14 mouse cellular contexts compared by ENCODE assay signal in the genomic region with DNA sequence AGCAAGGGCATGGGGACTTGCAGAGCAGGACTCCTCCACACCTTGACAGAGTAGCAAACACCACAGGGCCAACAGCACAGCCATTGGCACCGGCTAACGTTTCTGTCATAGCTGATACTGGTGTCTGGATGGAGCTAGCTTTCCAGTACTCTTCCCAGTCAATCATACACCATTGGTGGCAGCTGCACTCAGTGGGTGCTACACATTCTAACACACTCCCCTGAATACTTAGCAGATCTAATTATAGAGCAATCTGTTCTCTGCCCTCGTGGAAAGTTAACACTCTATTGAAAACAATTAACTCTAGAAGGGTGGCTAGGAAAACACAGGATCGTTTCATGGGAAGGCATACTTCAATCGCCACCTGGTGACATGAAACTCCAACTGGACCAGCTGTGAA. TPM values are rescaled to one million over a fixed set of nuclear protein-coding genes. Genes with fewer than 3 reads are reported as not detected.
DNase-seq lines count a peak whose midpoint lies in the region; ATAC-seq lines count a peak whose summit lies in the region.
"Had no signal": no experiment of that assay in that cellular context is flagged by ENCODE, and none has a peak within 500 bp of the region (broad histone marks: within the 10 kb centered on the region; RNA-seq: fewer than 3 reads in every experiment).

No protein-coding gene starts in this region.

- ATAC-seq in heart, embryonic 16.5 days (replicated peaks; ENCODE audit: extremely low read depth, insufficient read depth, low FRiP score), result peak; percentile 60; the same call in 1 of the 2 replicates
- no peak; the same call in 1 of the 2 replicates for ATAC-seq in kidney, embryonic 14.5 days (ENCODE audit: low FRiP score, low TSS enrichment)
- ATAC-seq: intestine, embryonic 16.5 days had no signal

- no peaks in the 10 kb centered on the region for H3K36me3 ChIP-seq in heart, embryonic 16.5 days (ENCODE audit: control insufficient read depth, insufficient read depth)
- no peaks in the 10 kb centered on the region for H3K36me3 ChIP-seq in kidney, embryonic 14.5 days (ENCODE audit: control insufficient read depth, insufficient read depth, low read length)
- H3K36me3 ChIP-seq: midbrain, embryonic 12.5 days had no signal

- no peak for DNase-seq in heart, postnatal 14 days
- peak; percentile 14 for DNase-seq in brain, embryonic 18.5 days (ENCODE audit: low read depth, low spot score)
- DNase-seq in layer of hippocampus, adult 18-20 months (ENCODE audit: low spot score in 2 of 2), result peak; percentile 12 to 65
- peak; percentile 32 to 35 for DNase-seq in left cerebral cortex, postnatal 36 days (ENCODE audit: low spot score in 2 of 2)
- DNase-seq in ovary, postnatal 10 days (ENCODE audit: low spot score), result no peak
- DNase-seq in lung, postnatal 10 days, result no peak
- DNase-seq: lung, embryonic 14.5 days; thymus, postnatal 36 days had no signal

- 44% methylated on average over 5 of the region's 5 CpGs for WGBS in heart, embryonic 16.5 days
- WGBS in kidney, embryonic 14.5 days, result 58% methylated on average over 5 of the region's 5 CpGs

- H3K27ac ChIP-seq in heart, embryonic 16.5 days (ENCODE audit: low read length), result no peak overlapping the region
- no peak overlapping the region for H3K27ac ChIP-seq in kidney, embryonic 14.5 days (ENCODE audit: low read depth, low read length)
- H3K27ac ChIP-seq: midbrain, embryonic 12.5 days had no signal

- H3K4me3 ChIP-seq in heart, embryonic 16.5 days (ENCODE audit: low read length), result no peak overlapping the region
- H3K4me3 ChIP-seq in kidney, embryonic 14.5 days (ENCODE audit: low read length), result no peak overlapping the region
- H3K4me3 ChIP-seq: midbrain, embryonic 12.5 days had no signal

- no peaks in the 10 kb centered on the region for H3K9me3 ChIP-seq in heart, embryonic 16.5 days (replicated peaks; ENCODE audit: control insufficient read depth, low read length)
- H3K9me3 ChIP-seq in kidney, embryonic 14.5 days (ENCODE audit: control insufficient read depth, low read length), result no peaks in the 10 kb centered on the region
- H3K9me3 ChIP-seq: midbrain, embryonic 12.5 days had no signal

- peaks cover 2% of the 10 kb centered on the region; the same call in 1 of the 2 replicates for H3K4me1 ChIP-seq in heart, embryonic 16.5 days (ENCODE audit: control insufficient read depth, insufficient read depth, low read length)
- peaks cover 12% of the 10 kb centered on the region; the same call in 1 of the 2 replicates for H3K4me1 ChIP-seq in kidney, embryonic 14.5 days (ENCODE audit: control insufficient read depth, insufficient read depth, low read length)
- H3K4me1 ChIP-seq: midbrain, embryonic 12.5 days had no signal

- H3K9ac ChIP-seq in heart, embryonic 16.5 days (ENCODE audit: low read length), result no peak overlapping the region
- no peak overlapping the region for H3K9ac ChIP-seq in kidney, embryonic 14.5 days (ENCODE audit: low read depth, low read length)
- H3K9ac ChIP-seq: lung, embryonic 14.5 days; midbrain, embryonic 12.5 days had no signal

- H3K4me2 ChIP-seq in heart, embryonic 16.5 days (ENCODE audit: low read depth, low read length), result no peak overlapping the region
- H3K4me2 ChIP-seq in kidney, embryonic 14.5 days (replicated peaks; ENCODE audit: low read depth, low read length), result no peak overlapping the region
- H3K4me2 ChIP-seq: lung, embryonic 14.5 days; midbrain, embryonic 12.5 days had no signal

- H3K27me3 ChIP-seq in heart, embryonic 16.5 days (ENCODE audit: control insufficient read depth, insufficient read depth, low read length), result no peaks in the 10 kb centered on the region
- H3K27me3 ChIP-seq in kidney, embryonic 14.5 days (ENCODE audit: control insufficient read depth, insufficient read depth, low read length), result no peaks in the 10 kb centered on the region
- H3K27me3 ChIP-seq: midbrain, embryonic 12.5 days had no signal

- intact Hi-C loops in heart, postnatal 14 days (cut with DNase I), result no loop called here
- intact Hi-C loops in left cerebral cortex, postnatal 36 days (cut with DNase I), result no loop called here

RNA-seq across cellular contexts. Expression of gene Adamts16, which starts 43.2 kb away (rescaled TPM):
- polyA plus RNA-seq in heart, embryonic 16.5 days (2015; fragmentation: Nextera tagmentation; extraction: Ambion mirVana), result 0.09 and 0.11 TPM in 2 replicates
- under 1 TPM; 0.24 to 0.29 TPM for total RNA-seq in heart, postnatal 14 days (2021)
- total RNA-seq in layer of hippocampus, adult 18-20 months (2021), result 1 to 10 TPM in 1 of 2 experiments, under 1 TPM in 1; 0.86 to 1.5 TPM
- 1 to 10 TPM; 4.0 to 5.7 TPM for total RNA-seq in left cerebral cortex, postnatal 36 days (2021)
- polyA plus RNA-seq in kidney, embryonic 14.5 days (2014; fragmentation: Nextera tagmentation; extraction: Ambion mirVana), result 6.6 and 11.2 TPM in 2 replicates
- total RNA-seq: heart, adult 18-20 months; neutrophil, adult 5-6 weeks had no signal

Comparison
In these comparisons a context has a peak if more than half of its experiments do, and no peak if none do; other contexts are left out.
1. DNase-seq: peak in brain, embryonic 18.5 days (single experiment), layer of hippocampus, adult 18-20 months (2 of 2) and left cerebral cortex, postnatal 36 days (2 of 2); none in heart, postnatal 14 days (0 of 2), ovary, postnatal 10 days (single experiment) and lung, postnatal 10 days (single experiment).